Mouse (Mus musculus) bone marrow, adult 2 months (tissue): ENCODE measurements at regions not wholly inside any gene's neighbourhood (a gene's known extent, or its start where the extent isn't known, plus 50 kb on each side); places are given as distances from the start of the nearest gene placed in this dataset.

ENCODE experiments used
- H3K27ac ChIP-seq: fragments of 200-500 bp; 2 replicates; pipeline ENCODE4 v1.5.1; 2012; ENCODE audit warnings: low read depth, mild to moderate bottlenecking, control low read depth, inconsistent platforms, low read length; ENCODE audit not compliant: control insufficient read depth, poor library complexity, insufficient read depth
- H3K4me1 ChIP-seq: fragments of 200-500 bp; 2 replicates; pipeline ENCODE4 v1.6.1; 2011; ENCODE audit warnings: low read length; ENCODE audit not compliant: control insufficient read depth, insufficient read depth
- H3K4me3 ChIP-seq: fragments of 200-500 bp; replicated peaks from 2 replicates; pipeline ENCODE3; 2011; ENCODE audit warnings: mild to moderate bottlenecking, low read depth, low read length, control low read depth; ENCODE audit not compliant: control insufficient read depth
- CTCF ChIP-seq: fragments of 200-500 bp; IDR thresholded peaks from 2 replicates; pipeline ENCODE4 v1.5.1; 2011; ENCODE audit warnings: low read length, control low read depth; ENCODE audit not compliant: control insufficient read depth, insufficient read depth
- POLR2A ChIP-seq: fragments of 200-500 bp; IDR thresholded peaks from 2 replicates; pipeline ENCODE4 v1.6.1; 2011; ENCODE audit warnings: low read depth, mild to moderate bottlenecking, control low read depth, low read length, borderline replicate concordance; ENCODE audit not compliant: control insufficient read depth
- WGBS: fragments of 180-500 bp; shearing (Covaris S2); methylation state at CpG from one replicate; pipeline ENCODE4 v1.1.7; 2018; 5-methylcytosine and 5-hydroxymethylcytosine counted together

- TF ChIP-seq POLR2A (no peak), CTCF (no peak)
- no peak overlapping the region for H3K27ac ChIP-seq
- no peaks in the 10 kb centered on the region; the same call in 1 of the 2 replicates for H3K4me1 ChIP-seq
- WGBS = 85% methylated on average over 5 of the region's 5 CpGs
- H3K4me3 ChIP-seq = no peak overlapping the region
Observed at GRCm38 (mm10) chr11:113138462-113138861, 356.4 kb downstream of the Sox9 start.

- H3K27ac ChIP-seq = no peak overlapping the region
- H3K4me1 ChIP-seq = no peaks in the 10 kb centered on the region
- WGBS = 84% methylated on average over 9 of the region's 9 CpGs
- no peak overlapping the region for H3K4me3 ChIP-seq
- no peak for TF ChIP-seq CTCF
- TF ChIP-seq POLR2A = no peak
Observed at GRCm38 (mm10) chr11:113140595-113140994, 358.6 kb downstream of the Sox9 start.

- Histone ChIP-seq H3K27ac (no peak overlapping the region), H3K4me1 (no peaks in the 10 kb centered on the region), H3K4me3 (no peak overlapping the region)
- 55% methylated on average over 1 of the region's 1 CpGs for WGBS
- TF ChIP-seq POLR2A (no peak), CTCF (no peak)
Observed at GRCm38 (mm10) chr11:113142816-113143215, 360.8 kb downstream of the Sox9 start.

GRCm38 (mm10) chr11:113143839-113144627, 362.0 kb downstream of the Sox9 start:
- Histone ChIP-seq H3K27ac (no peak overlapping the region), H3K4me1 (no peaks in the 10 kb centered on the region; the same call in 1 of the 2 replicates), H3K4me3 (no peak overlapping the region)
- TF ChIP-seq POLR2A (no peak), CTCF (no peak)
- 78% methylated on average over 14 of the region's 14 CpGs for WGBS

GRCm38 (mm10) chr11:113145721-113146120, 363.7 kb downstream of the Sox9 start:
- 80% methylated on average over 4 of the region's 4 CpGs for WGBS
- H3K4me3 ChIP-seq = no peak overlapping the region
- no peaks in the 10 kb centered on the region; the same call in 1 of the 2 replicates for H3K4me1 ChIP-seq
- H3K27ac ChIP-seq = no peak overlapping the region
- TF ChIP-seq CTCF (no peak), POLR2A (no peak)

GRCm38 (mm10) chr11:113146762-113147161, 364.7 kb downstream of the Sox9 start:
- Histone ChIP-seq H3K4me1 (no peaks in the 10 kb centered on the region; the same call in 1 of the 2 replicates), H3K27ac (no peak overlapping the region; the same call in 1 of the 2 replicates), H3K4me3 (no peak overlapping the region)
- WGBS = 83% methylated on average over 8 of the region's 8 CpGs
- TF ChIP-seq CTCF (no peak), POLR2A (no peak)

- no peak for TF ChIP-seq POLR2A
- no peak for TF ChIP-seq CTCF
- WGBS = 86% methylated on average over 17 of the region's 17 CpGs
- H3K4me3 ChIP-seq = no peak overlapping the region
- no peaks in the 10 kb centered on the region; the same call in 1 of the 2 replicates for H3K4me1 ChIP-seq
- no peak overlapping the region for H3K27ac ChIP-seq
Observed at GRCm38 (mm10) chr11:113147535-113148197, 365.6 kb downstream of the Sox9 start.

GRCm38 (mm10) chr11:113148198-113148537, 366.1 kb downstream of the Sox9 start:
- no peak for TF ChIP-seq POLR2A
- WGBS = 83% methylated on average over 9 of the region's 9 CpGs

GRCm38 (mm10) chr11:113155515-113155914, 373.5 kb downstream of the Sox9 start:
- Histone ChIP-seq H3K4me3 (no peak overlapping the region), H3K27ac (no peak overlapping the region), H3K4me1 (no peaks in the 10 kb centered on the region; the same call in 1 of the 2 replicates)
- no peak for TF ChIP-seq CTCF
- TF ChIP-seq POLR2A = no peak
- 91% methylated on average over 6 of the region's 6 CpGs for WGBS

More at GRCm38 (mm10) chr11:113148198-113148537, 366.1 kb downstream of the Sox9 start:
- Histone ChIP-seq H3K4me1 (no peaks in the 10 kb centered on the region; the same call in 1 of the 2 replicates), H3K4me3 (no peak overlapping the region), H3K27ac (no peak overlapping the region)
